Comparison of ENCODE assay signal across 8 mouse cellular contexts in genomic region chr14:34820653-34821005, GRCm38 (mm10). TPM values are rescaled to one million over a fixed set of nuclear protein-coding genes. Genes with fewer than 3 reads are reported as not detected.
A peak's percentile ranks its signal among the peaks of the same experiment; 100 is the strongest.
DNase-seq lines count a peak whose midpoint lies in the region; ATAC-seq and TF ChIP-seq lines count a peak whose summit lies in the region.

No protein-coding gene starts in this region.

- H3K4me1 ChIP-seq in embryonic facial prominence, embryonic 14.5 days (ENCODE audit: control insufficient read depth, insufficient read depth, low read length), result peaks cover 3% of the 10 kb centered on the region; the same call in 1 of the 2 replicates
- peaks cover 7% of the 10 kb centered on the region; the same call in 1 of the 2 replicates for H3K4me1 ChIP-seq in intestine, embryonic 14.5 days (replicated peaks; ENCODE audit: control insufficient read depth, insufficient read depth, low read length)
- no peaks in the 10 kb centered on the region for H3K4me1 ChIP-seq in liver, postnatal 0 days (ENCODE audit: insufficient read depth)

- H3K9ac ChIP-seq in embryonic facial prominence, embryonic 14.5 days (ENCODE audit: low read depth, low read length), result peak overlapping the region; percentile 61
- H3K9ac ChIP-seq in intestine, embryonic 14.5 days (ENCODE audit: low read length), result no peak overlapping the region
- H3K9ac ChIP-seq in liver, postnatal 0 days (replicated peaks), result no peak overlapping the region

- DNase-seq in layer of hippocampus, adult 2 months (ENCODE audit: low spot score in 2 of 2), result no peak
- DNase-seq in layer of hippocampus, adult 9-10 months (ENCODE audit: low spot score), result no peak
- DNase-seq in embryonic facial prominence, embryonic 14.5 days (ENCODE audit: low spot score), result no peak
- no peak for DNase-seq in intestine, embryonic 14.5 days (ENCODE audit: low spot score)
- no peak for DNase-seq in liver, postnatal 0 days
- DNase-seq in gastrocnemius, postnatal 25 days, result no peak

- peak overlapping the region; percentile 80 for H3K4me2 ChIP-seq in embryonic facial prominence, embryonic 14.5 days (ENCODE audit: low read depth, low read length)
- peak overlapping the region; percentile 68 for H3K4me2 ChIP-seq in intestine, embryonic 14.5 days (ENCODE audit: low read length)
- H3K4me2 ChIP-seq in liver, postnatal 0 days (ENCODE audit: low read depth, low read length), result peak overlapping the region; percentile 64; the same call in 1 of the 2 replicates

- ATAC-seq in embryonic facial prominence, embryonic 14.5 days (ENCODE audit: low read depth), result no peak
- ATAC-seq in intestine, embryonic 14.5 days (replicated peaks; ENCODE audit: low FRiP score, low TSS enrichment, low read depth), result no peak
- ATAC-seq in liver, postnatal 0 days, result no peak
- no peak for ATAC-seq in erythroblast, adult 5-6 weeks (replicated peaks; ENCODE audit: low FRiP score, poor library complexity, severe bottlenecking)
- ATAC-seq in CD4-positive, CD25-positive, alpha-beta regulatory T cell, adult 4 months, result no peak

- peaks cover 85% of the 10 kb centered on the region for H3K27me3 ChIP-seq in embryonic facial prominence, embryonic 14.5 days (replicated peaks; ENCODE audit: control insufficient read depth, insufficient read depth, low read length)
- H3K27me3 ChIP-seq in intestine, embryonic 14.5 days (replicated peaks; ENCODE audit: control insufficient read depth, insufficient read depth, low read length), result peaks cover 88% of the 10 kb centered on the region
- peaks cover 79% of the 10 kb centered on the region for H3K27me3 ChIP-seq in liver, postnatal 0 days (ENCODE audit: insufficient read depth, low read length)

- H3K9me3 ChIP-seq in embryonic facial prominence, embryonic 14.5 days (ENCODE audit: control insufficient read depth, low read length), result no peaks in the 10 kb centered on the region
- no peaks in the 10 kb centered on the region for H3K9me3 ChIP-seq in intestine, embryonic 14.5 days (ENCODE audit: control insufficient read depth, low read length)
- no peaks in the 10 kb centered on the region for H3K9me3 ChIP-seq in liver, postnatal 0 days (ENCODE audit: low read length)

- H3K27ac ChIP-seq in layer of hippocampus, adult 2 months, result peak overlapping the region; percentile 95
- no peak overlapping the region for H3K27ac ChIP-seq in embryonic facial prominence, embryonic 14.5 days (replicated peaks; ENCODE audit: low read depth, low read length)
- no peak overlapping the region for H3K27ac ChIP-seq in intestine, embryonic 14.5 days (ENCODE audit: low read depth)
- H3K27ac ChIP-seq in liver, postnatal 0 days (ENCODE audit: low read depth), result no peak overlapping the region

- H3K4me3 ChIP-seq in layer of hippocampus, adult 2 months, result peak overlapping the region; percentile 79
- H3K4me3 ChIP-seq in embryonic facial prominence, embryonic 14.5 days (ENCODE audit: low read depth, low read length), result peak overlapping the region; percentile 58
- H3K4me3 ChIP-seq in intestine, embryonic 14.5 days (ENCODE audit: low read depth, low read length), result peak overlapping the region; percentile 46
- peak overlapping the region; percentile 35; the same call in 1 of the 2 replicates for H3K4me3 ChIP-seq in liver, postnatal 0 days (ENCODE audit: low read depth, low read length)

- no peaks in the 10 kb centered on the region for H3K36me3 ChIP-seq in embryonic facial prominence, embryonic 14.5 days (ENCODE audit: control insufficient read depth, insufficient read depth, low read length)
- H3K36me3 ChIP-seq in intestine, embryonic 14.5 days (ENCODE audit: control insufficient read depth, insufficient read depth, low read length), result no peaks in the 10 kb centered on the region
- H3K36me3 ChIP-seq in liver, postnatal 0 days (replicated peaks; ENCODE audit: insufficient read depth, low read length), result no peaks in the 10 kb centered on the region

- no peak for TF ChIP-seq EP300 in liver, postnatal 0 days (IDR thresholded peaks at IDR 0.05; ENCODE audit: low read depth)

- whole genome bisulfite sequencing in embryonic facial prominence, embryonic 14.5 days, result under 1% methylated on average over 12 of the region's 12 CpGs
- 3% methylated on average over 12 of the region's 12 CpGs for WGBS in intestine, embryonic 14.5 days
- 3% methylated on average over 12 of the region's 12 CpGs for WGBS in liver, postnatal 0 days (ENCODE audit: insufficient replicate concordance)

- TF ChIP-seq CTCF in layer of hippocampus, adult 2 months (conservative IDR thresholded peaks at IDR 0.05), result no peak
- TF ChIP-seq CTCF in liver, postnatal 0 days (IDR thresholded peaks at IDR 0.05; ENCODE audit: low read depth), result no peak

RNA-seq across cellular contexts. Expression of gene Grid1, which starts 0.7 kb away (rescaled TPM):
- total RNA-seq in layer of hippocampus, adult 2 months (2021), result 10 to 100 TPM; 55.1 to 57.2 TPM
- 1.8 and 2.5 TPM in 2 replicates for polyA plus RNA-seq in embryonic facial prominence, embryonic 14.5 days (2014; fragmentation: Nextera tagmentation; extraction: Ambion mirVana)
- 0.34 and 0.49 TPM in 2 replicates for polyA plus RNA-seq in intestine, embryonic 14.5 days (2014; fragmentation: Nextera tagmentation; extraction: Ambion mirVana)
- not detected in 2 replicates for polyA plus RNA-seq in liver, postnatal 0 days (2015; fragmentation: Nextera tagmentation; extraction: Ambion mirVana)
- not detected in 2 replicates for total RNA-seq in erythroblast, adult 5-6 weeks (2015; ENCODE audit: low replicate concordance)
- 0.34 TPM in 1 of 2 replicates, not detected in the other for total RNA-seq in erythroblast, adult 5-6 weeks (2017; ENCODE audit: low replicate concordance)
- not detected for polyA plus RNA-seq in CD4-positive, CD25-positive, alpha-beta regulatory T cell, adult 4 months (2017; shearing (Covaris generic))
- not detected for total RNA-seq in gastrocnemius, postnatal 25 days (2021)
